Mouse (Mus musculus) NIH3T3 (cell line): ENCODE measurements at regions not wholly inside any gene's neighbourhood (a gene's known extent, or its start where the extent isn't known, plus 50 kb on each side); places are given as distances from the start of the nearest gene placed in this dataset.

Experiments used
- DNase-seq: peaks from one replicate; pipeline ENCODE4 v3.0.0-alpha.2; 2012; ENCODE audit warnings: low read depth

DNA sequence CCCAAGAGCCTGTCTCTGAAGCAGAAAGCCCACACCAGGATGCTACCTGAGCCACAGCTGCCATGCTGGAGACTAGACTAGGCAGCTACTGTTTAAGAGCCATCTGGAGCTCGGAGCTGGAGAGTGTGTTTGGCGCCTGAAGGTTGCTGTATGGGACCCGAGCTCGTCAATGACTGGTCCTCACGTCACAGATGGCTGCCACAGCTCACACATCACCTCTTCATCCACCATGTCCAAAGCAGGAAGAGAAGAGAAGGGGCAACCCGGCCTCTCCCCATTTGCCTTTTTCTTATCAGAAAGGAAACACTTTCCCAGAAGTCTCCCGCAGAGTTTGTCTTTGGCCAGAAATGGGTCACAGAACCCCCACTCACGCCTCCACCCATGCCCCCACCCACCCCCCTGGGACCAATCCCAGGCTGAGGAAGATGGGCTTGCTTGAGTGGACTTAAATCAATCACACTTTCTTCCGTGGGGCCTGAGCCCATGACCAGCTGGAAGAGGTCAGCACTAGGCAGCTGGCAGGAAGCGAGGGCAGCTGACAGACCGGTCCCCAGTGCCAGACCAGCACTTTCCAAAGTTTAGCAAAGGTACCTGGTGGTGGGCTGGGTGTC, 53.5 kb upstream of the Ptpn1 start:
- no peak for DNase-seq

DNA sequence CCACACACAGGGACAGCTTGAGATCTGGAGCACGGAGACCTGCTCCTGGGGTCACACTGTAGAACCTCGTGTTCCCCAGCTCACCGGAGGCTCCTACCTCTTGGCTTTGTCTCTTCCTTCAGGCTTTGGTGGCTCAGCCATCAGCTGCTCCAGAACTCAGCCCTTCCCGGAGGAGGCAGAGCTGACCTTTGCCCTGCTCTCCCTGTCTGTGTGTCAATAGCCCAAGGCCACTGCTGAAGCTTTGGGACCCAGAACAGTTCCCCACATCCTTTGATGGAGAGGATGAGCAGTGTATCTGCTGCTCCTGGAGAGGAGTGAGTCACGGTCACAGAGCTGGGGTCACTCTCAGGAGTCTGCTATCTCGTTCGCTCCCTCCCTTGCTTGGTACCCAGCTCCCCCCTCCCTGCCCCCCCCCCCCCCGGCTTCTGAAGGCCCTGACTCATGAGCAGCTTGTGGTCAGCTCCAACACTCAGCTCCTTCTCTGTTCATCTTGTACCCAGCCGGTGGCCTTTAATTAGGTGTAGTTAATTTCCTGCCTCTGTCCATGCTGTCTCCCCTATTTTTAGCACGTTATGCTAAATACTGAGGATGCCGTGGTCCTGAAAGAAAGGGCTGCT, 54.5 kb upstream of the Ptpn1 start:
- peak; percentile 55 for DNase-seq

DNA sequence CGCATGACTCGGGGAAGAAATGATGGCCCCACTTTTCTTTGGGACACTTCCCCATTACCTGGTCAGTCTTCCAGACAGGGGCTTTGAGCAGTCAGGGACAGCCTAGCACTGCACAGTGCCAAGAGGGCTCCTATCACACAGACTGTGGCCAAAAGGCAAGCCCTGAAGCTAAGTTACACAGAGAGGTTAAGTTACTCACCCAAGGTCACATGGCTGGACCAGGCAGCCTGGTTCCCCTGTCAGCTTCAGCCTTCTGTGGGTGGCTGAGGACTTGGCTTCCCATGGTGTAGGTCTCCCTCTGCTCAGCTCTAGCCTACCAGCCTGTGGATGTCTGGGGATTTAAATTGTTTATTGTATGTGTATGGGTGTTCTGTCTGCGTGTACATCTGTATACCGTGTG, 59.4 kb upstream of the Ptpn1 start:
- peak; percentile 52 for DNase-seq

DNA sequence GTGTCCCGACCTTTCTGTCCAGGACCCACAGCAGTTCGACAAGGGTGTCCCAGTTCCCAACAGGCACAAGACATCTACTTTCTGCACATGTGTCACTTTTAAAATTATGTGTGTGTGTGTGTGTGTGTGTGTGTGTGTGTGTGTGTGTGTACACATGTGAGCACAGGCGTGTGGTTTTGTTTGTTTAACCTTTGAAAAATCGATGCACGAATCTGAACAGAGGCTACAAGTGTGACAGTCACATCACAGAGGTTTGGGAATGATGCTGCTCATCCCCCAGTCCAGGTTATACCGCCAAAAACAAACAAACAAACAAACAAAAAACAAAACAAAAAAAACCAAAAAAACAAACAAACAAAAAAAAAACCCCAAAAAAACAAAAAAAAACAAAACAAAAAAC, 61.7 kb upstream of the Ptpn1 start:
- no peak for DNase-seq

DNA sequence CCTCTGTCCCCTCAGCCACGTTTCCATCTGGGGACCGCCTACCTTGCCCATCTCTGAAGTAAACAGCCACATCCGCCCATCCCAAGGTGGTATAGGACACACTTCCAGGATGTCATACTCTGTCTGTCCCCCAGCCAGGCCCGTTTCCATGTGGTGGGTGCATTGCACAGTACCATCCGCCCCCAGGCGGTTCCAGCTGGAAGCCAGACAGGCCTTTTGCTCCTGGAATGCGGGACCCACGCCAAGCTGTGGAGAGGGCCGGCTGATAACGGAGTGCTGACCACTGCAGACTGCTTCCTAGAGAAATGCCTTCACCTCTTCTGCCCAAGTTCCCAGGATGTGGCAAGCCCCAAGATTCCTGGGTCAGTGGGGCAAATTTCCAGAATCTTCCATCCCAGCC, 65.1 kb upstream of the Ptpn1 start:
- peak; percentile 96 for DNase-seq

DNA sequence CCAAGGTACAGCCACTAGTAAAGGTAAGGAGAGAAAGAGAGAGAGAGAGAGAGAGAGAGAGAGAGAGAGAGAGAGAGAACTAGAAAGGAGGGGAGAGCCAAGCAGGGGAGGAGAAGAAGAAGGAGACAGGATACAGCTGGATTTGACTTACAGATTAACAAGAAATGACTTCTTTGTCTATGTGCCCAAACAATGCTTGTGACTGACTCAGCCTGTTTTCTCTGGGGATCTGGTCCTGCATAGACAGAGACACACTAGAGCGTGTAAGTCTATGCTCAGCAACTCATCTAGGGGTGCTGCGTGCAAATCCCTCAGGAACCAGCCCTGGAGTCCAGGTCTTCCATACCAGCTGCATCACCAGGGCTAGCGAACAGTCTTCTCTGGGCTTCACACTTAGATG, 66.3 kb upstream of the Ptpn1 start:
- DNase-seq = no peak

DNA sequence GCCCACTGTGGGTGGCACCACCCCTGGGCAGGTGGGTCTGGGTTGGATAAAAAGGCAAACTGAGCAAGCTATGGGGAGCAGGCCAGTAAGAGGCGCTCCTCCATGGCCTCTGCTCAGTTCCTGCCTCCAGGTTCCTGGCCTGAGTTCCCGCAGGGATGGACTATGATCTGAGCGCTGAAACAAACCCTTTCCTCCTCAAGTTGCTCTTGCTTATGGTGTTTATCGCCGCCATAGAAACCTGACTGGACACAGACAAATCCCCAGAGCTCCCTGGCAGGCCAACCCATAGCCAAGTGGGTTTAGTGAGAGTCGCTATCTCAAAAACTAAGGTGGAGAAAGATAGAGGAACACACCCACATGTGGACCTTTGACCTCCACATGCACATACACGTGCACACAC, 67.2 kb upstream of the Ptpn1 start:
- peak; percentile 43 for DNase-seq

DNA sequence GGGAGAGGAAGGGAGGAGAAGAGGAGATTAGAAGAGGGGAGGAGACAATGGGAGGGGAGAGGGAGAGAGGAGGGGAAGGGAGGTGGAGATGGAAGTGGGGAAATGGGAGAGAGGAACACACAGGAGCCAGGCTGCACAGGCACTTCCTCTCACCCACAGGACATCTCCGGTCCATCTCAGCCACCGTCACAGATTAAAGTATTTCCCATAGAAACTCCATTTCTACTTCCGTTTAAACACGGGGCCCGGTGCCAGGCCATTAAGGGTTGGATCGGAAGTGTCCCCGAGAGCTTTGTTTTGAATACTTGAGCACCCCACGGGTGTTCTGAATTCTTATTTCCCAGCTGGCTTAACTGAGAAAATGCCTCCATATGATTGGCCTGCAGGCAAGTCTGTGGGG, 67.6 kb upstream of the Ptpn1 start:
- no peak for DNase-seq

DNA sequence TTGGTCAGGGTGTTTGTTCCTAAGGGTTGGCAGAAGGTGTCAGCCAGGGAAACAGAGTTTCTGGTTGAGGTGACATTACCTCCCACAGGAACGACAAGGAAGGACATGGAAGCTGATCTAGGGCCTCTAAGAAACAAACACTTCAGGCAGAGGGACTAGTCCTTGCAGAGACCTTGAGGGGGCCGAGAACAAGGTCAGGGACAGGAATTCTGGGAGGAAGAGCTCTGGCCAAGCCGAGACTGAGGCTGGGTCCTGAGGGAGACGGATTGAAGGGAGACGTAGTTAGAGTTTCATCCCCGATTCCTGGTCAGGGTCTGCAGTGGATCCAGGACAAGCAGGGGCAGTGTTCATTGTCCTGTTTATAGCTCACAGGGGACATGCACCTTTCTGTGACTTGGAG, 68.2 kb upstream of the Ptpn1 start:
- DNase-seq = no peak

DNA sequence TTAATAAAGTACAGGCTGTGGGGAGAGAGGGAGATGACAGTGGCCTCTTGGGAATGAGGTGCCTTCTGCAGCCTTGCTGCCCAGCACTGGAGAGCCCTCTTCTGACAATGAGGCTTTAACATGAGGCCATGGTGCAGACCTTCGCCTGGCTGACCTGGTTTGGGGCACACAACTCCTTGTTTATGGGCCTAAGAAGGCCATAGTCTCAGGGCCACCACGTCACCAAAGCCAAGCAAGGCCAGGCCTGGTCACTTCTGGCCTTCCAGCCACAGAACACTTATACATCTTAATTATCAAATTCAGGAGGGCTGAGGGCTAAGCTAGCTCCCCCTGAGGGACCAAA, 70.7 kb upstream of the Ptpn1 start:
- no peak for DNase-seq

DNA sequence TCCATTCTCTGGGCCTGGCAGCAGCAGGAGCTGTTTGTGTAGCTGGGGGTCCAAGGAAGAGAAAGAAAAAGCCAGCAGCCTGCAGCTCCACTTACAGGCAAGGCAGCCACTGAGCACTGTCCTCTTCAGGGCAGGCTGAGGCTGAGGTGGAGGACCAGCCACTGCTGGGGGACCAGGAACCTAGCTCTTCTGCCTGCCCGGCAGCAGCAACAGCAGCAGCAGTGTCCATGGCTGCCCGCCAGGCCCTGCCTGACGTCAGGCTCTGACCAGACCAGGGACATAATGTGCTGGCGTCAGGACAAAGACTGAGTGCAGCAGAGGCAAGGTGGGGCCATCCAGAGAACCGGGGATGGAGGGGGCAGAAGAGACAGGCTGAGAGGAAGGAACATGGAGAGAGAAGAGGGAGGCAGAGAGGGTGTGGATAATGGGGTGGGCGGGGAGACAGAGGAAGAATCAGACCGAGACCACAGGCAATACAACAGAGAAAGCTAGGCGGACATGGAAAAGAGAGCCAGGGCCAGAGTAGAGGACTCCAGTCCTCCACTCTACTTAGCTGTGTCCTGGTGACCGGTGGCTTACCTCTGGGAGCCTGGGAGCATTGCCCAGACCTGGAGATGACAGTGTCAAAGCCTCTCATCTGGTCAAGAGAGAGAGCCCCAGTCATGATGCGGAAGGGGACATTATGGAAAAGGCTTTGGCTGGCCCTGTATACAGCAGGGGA, 71.2 kb upstream of the Ptpn1 start:
- DNase-seq = peak; percentile 95

DNA sequence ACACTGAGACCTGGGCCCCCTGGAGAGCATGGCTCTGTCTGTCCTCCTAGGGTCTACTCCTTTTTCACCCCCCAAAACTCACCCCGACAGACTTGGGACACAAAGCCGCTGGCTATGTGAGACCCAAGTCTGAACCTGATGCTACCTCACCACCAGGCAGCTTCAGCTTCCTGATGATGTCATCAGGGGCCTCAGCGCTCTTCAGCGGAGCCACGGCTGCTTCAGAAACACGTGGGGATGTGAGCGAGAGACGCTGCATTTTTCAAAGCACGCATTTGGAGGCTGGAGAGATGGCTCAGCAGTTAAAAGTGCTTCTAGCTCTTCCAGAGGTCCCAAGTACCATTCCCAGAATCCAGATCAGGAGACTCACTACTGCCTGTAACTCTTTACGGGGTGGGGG, 72.3 kb upstream of the Ptpn1 start:
- DNase-seq = no peak

DNA sequence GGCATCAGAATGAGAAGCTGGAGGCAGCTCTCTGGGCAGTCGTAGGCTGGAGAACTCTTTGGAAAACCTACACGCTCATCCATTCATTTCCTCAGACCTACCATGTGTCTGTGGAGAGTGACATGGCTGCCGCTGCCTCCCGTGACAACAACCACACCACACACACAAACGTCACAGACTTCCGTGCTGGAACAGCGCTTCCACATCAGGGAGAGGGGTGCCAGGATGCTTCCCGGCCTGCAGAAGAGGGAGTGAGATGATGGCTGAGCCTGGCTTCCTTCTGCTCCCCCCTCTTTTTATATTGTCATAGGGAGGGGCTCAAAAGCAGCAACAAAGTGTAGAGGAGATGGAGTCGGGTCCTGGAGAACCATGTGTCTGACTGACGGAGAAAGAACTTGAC, 73.5 kb upstream of the Ptpn1 start:
- no peak for DNase-seq

DNA sequence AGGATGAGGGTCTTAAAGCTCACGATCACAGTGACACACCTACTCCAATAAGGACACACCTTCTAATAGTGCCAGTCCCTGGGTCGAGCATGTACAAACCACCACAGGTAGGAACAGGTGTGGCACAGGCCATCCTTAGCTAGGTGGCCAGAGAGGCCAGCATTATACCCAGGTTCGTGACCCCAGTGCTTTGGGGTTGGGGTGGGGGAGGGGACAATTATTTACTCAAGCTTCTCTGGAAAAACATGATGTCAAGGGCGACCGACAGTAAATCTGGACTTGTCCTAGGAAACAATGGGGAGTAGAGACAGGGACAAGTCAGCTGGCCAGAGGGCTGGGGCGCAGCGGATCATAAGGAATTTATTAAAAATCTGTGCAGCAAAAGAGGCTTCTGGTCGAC, 73.9 kb upstream of the Ptpn1 start:
- DNase-seq = no peak

DNA sequence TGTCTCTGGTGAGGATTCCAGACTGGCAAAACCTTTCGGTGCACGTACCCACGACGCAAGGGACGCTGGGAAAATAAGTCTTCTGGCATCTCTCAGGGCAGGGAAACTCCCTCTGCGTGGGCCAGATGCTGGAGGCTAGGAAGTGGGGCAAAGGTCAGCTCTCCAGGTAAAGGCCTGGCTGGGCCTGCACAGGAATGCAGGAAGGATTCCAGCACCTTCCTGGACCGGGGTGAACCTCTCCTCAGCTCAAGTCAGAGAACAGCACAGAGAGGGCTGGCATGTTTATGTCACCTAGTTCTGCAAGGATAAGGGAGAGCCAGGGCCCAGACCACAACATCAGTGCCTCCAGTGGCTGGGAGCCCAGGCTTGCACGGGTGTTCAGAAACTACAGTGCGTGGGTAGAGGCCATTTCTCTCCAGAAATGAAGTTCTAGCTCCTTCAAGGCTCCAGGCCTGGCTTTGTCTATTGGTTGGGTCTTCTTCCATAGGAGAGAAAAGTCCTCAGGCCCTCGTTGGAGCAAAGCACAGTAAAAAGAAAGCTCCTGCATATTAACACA, 74.9 kb upstream of the Ptpn1 start:
- DNase-seq = no peak

DNA sequence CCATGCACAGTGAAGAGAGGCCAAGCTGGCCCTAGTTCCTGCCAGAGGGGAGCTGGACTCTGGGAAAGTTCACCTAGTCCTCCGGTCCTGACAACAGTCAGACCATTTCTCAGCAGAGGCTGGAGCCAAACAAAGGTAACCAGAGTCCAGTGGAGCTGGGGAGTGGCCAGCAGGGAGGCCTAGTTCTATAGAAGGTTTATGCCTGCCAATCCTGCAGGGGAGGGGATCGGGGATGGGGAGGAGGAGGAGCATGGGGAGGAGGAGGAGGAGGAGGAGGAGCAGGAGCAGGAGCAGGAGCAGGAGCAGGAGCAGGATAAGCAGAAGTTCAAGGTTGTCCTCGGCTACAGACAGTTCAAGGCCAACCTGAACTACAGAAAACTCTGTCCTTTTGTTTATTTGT, 75.8 kb upstream of the Ptpn1 start:
- peak; percentile 50 for DNase-seq

DNA sequence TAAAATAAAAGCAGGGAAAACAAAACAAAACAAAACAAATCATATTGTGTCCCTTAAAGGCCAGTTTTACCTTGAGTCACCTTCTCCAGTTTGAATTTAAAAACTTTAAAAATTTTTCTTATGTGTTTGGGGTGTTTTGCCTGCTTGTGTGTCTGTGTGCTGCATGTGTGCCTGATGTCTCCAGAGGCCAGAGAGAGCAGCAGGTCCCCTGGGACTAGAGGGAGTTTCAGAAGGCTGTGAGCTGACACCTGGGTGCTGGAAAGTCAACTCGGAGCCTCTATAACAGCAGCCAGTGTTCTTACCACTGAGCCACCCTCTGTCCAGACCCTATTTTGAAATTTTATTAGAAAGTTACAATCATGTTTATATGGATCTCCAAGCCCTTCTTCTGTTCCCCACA, 77.8 kb upstream of the Ptpn1 start:
- no peak for DNase-seq

DNA sequence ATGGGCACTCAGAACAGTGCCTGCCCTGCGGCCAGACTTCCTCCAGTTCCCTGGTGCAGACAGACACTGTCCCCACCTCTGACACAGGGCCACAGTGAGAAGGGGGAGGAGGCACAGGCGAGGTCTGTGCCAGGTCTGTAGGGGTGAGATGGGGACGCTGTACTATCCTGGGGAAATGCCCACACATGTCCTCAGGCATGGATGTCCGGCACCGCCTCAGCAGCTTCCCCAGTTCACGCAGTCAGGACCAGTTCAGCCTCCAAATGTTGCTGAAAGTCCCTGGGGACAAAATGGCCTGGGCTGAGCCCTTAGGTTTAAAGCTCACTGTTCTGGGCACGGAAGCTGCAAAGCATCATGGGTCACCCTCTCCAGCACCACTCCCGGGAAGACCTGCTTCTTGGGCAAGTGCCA, 78.4 kb upstream of the Ptpn1 start:
- no peak for DNase-seq

DNA sequence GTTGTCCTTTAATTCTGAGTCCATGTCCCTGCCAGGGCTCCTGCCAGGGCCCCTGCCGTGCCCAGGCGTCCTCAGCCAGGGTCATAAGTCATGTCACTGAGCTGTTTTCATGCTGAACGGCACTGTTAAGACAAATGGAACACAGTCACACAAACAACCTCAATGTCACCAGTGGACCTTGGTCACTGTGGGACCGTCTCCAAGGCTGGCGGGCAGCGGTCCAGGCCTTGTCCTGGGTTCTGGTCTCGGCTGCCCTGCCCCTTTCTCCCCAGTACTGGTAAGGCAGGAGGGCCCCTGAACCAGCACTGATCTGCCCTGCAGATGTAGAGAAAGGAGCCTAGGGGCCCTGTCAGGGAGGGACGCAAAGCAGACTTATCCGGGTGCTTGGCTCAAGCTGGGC, 79.3 kb upstream of the Ptpn1 start:
- DNase-seq = no peak

DNA sequence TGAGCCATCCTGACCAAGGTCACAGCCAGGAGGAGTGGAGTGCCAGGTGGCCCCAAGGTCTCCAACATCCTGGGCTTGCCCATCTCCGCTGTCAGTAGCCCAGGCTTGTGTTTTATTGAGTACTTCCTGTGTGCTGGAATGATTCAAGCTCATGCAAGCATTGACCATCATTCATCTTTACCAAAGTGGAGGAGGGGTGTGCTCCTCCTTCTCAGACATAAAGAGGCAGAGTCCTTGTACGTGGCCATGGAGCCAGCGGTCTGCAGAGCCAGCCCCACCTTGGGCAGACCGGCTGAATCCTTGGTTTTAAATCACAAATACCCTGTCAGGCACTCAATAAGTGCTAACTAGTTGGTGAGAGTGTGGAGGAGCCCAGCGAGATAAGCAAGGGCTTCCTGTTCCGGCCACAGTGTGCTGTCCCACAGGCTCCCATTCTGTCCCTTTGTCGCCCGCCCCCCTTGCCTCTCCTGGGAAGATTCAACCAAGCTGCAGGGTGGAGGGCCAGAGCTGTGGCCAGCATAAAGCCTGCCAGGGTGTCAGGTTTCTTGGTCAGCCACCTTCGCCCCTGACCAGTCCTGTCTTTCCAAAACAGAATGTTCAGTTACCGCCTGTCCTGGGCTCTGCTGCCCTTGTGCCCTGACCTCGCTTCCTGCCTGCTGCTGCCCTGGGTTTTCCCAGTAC, 80.5 kb upstream of the Ptpn1 start:
- DNase-seq = peak; percentile 61

DNA sequence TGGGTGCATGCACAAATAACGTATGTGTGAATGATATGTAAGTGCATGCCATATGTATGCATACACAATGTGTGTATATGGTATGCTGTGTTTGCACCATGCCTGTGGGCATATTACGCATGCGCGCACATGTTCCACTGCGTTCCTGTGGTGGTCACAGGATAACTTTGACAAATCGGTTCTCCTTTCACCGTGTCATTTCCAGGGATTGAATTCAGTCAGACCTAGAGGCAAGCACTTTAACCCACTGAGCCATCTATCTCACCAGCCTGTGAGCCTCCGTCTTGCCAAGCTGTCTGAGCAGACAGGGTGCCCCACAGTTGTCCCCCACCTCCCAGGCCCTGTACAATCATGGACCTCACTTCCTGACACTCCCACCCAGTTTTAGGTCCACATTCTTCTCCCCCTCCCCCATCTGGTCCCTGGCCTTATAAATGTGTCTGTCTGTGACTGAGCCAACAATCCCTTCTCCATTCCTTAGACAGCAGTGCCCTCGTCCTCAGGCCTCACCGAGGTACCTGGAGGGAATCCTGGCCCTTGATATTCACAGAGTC, 81.8 kb upstream of the Ptpn1 start:
- DNase-seq = no peak
